Mouse (Mus musculus) liver, embryonic 12.5 days (tissue): ENCODE data around the gene E2f4. TPM values are rescaled to one million over a fixed set of nuclear protein-coding genes. Genes with fewer than 3 reads are reported as not detected.

Experiments used
- ATAC-seq: fragments of 200-750 bp; cut with Nextera tagmentation; 2 replicates; pipeline ENCODE4 v1.8.0; 2017; ENCODE audit warnings: moderate number of reproducible peaks, mild to moderate bottlenecking, moderate library complexity
- H3K27ac ChIP-seq: fragments of 300-500 bp; sonication (generic); 2 replicates; pipeline ENCODE4 v1.5.1; 2016; ENCODE audit warnings: mild to moderate bottlenecking
- H3K27me3 ChIP-seq: fragments of 300-500 bp; sonication (generic); replicated peaks from 2 replicates; pipeline ENCODE4 v1.6.1; 2016; ENCODE audit warnings: mild to moderate bottlenecking, moderate library complexity
- H3K36me3 ChIP-seq: fragments of 300-500 bp; sonication (generic); 2 replicates; pipeline ENCODE4 v1.6.1; 2016; ENCODE audit warnings: mild to moderate bottlenecking, moderate library complexity
- H3K4me1 ChIP-seq: fragments of 300-500 bp; sonication (generic); 2 replicates; pipeline ENCODE4 v1.6.1; 2016
- H3K4me2 ChIP-seq: fragments of 300-500 bp; sonication (generic); 2 replicates; pipeline ENCODE4 v1.6.1; 2016; ENCODE audit warnings: mild to moderate bottlenecking, moderate library complexity
- H3K4me3 ChIP-seq: fragments of 300-500 bp; sonication (generic); 2 replicates; pipeline ENCODE4 v1.5.1; 2016; ENCODE audit warnings: mild to moderate bottlenecking, moderate library complexity
- H3K9ac ChIP-seq: fragments of 300-500 bp; sonication (generic); 2 replicates; pipeline ENCODE4 v1.6.1; 2016; ENCODE audit warnings: mild to moderate bottlenecking, moderate library complexity
- H3K9me3 ChIP-seq: fragments of 300-500 bp; sonication (generic); replicated peaks from 2 replicates; pipeline ENCODE4 v1.6.1; 2016; ENCODE audit warnings: mild to moderate bottlenecking, moderate library complexity
- WGBS: fragments of 180-500 bp; shearing (Covaris S2); methylation state at CpG from one replicate; pipeline ENCODE4 v1.1.7; 2016; ENCODE audit not compliant: insufficient replicate concordance; 5-methylcytosine and 5-hydroxymethylcytosine counted together
- polyA plus RNA-seq: library from polyadenylated mRNA; unstranded; fragments of >200 nt; fragmentation: Nextera tagmentation; extraction: Ambion mirVana; gene quantifications from 2 replicates; pipeline ENCODE4 v1.2.1, GENCODE M21; 2016

The E2f4 gene
- polyA plus RNA-seq, result 239 TPM in 2 replicates

- no peaks in the 10 kb centered on the region for H3K9me3 ChIP-seq
- peak within 1 kb of the TSS; percentile 93 for H3K27ac ChIP-seq
- peak within 1 kb of the TSS; percentile 79 for H3K4me2 ChIP-seq
Measured at GRCm38 (mm10) chr8:105297511-105298192, at the start of gene E2f4. Gene E2f4, plus strand, starts transcription at chr8:105297663.

GRCm38 (mm10) chr8:105251954-105252353 lies 45.5 kb upstream of the E2f4 start:
- Histone ChIP-seq H3K9ac (no peak overlapping the region), H3K9me3 (no peaks in the 10 kb centered on the region), H3K27me3 (peaks cover 14% of the 10 kb centered on the region; the same call in 1 of the 2 replicates), H3K4me2 (no peak overlapping the region), H3K27ac (no peak overlapping the region), H3K36me3 (peaks cover 66% of the 10 kb centered on the region), H3K4me1 (peaks cover 36% of the 10 kb centered on the region), H3K4me3 (no peak overlapping the region)
- 82% methylated on average over 6 of the region's 6 CpGs for WGBS
- ATAC-seq, result no peak

More at GRCm38 (mm10) chr8:105297511-105298192, at the start of gene E2f4:
- no peaks in the 10 kb centered on the region for H3K27me3 ChIP-seq
- under 1% methylated on average over 57 of the region's 58 CpGs for WGBS
- peaks cover 45% of the 10 kb centered on the region for H3K36me3 ChIP-seq
- H3K4me3 ChIP-seq, result peak within 1 kb of the TSS; percentile 97
- peaks cover 59% of the 10 kb centered on the region for H3K4me1 ChIP-seq
- ATAC-seq, result peak; percentile 76
- H3K9ac ChIP-seq, result peak within 1 kb of the TSS; percentile 97

GRCm38 (mm10) chr8:105252680-105253537 lies 44.6 kb upstream of the E2f4 start:
- Histone ChIP-seq H3K4me1 (peaks cover 36% of the 10 kb centered on the region), H3K36me3 (peaks cover 58% of the 10 kb centered on the region), H3K27ac (no peak overlapping the region), H3K9me3 (no peaks in the 10 kb centered on the region), H3K4me3 (no peak overlapping the region), H3K27me3 (peaks cover 21% of the 10 kb centered on the region), H3K4me2 (no peak overlapping the region; the same call in 1 of the 2 replicates), H3K9ac (no peak overlapping the region)
- whole genome bisulfite sequencing, result 59% methylated on average over 10 of the region's 10 CpGs
- ATAC-seq, result no peak

GRCm38 (mm10) chr8:105253766-105254151 lies 43.7 kb upstream of the E2f4 start:
- Histone ChIP-seq H3K9ac (peak overlapping the region; percentile 76; the same call in 1 of the 2 replicates), H3K27me3 (peaks cover 30% of the 10 kb centered on the region), H3K4me3 (peak overlapping the region; percentile 73), H3K9me3 (no peaks in the 10 kb centered on the region), H3K27ac (peak overlapping the region; percentile 27; the same call in 1 of the 2 replicates), H3K4me2 (peak overlapping the region; percentile 100), H3K4me1 (peaks cover 38% of the 10 kb centered on the region), H3K36me3 (peaks cover 49% of the 10 kb centered on the region)
- ATAC-seq, result no peak
- 52% methylated on average over 20 of the region's 20 CpGs for WGBS

GRCm38 (mm10) chr8:105254152-105254965 lies 43.1 kb upstream of the E2f4 start:
- Histone ChIP-seq H3K9me3 (no peaks in the 10 kb centered on the region), H3K27ac (peak overlapping the region; percentile 87), H3K36me3 (peaks cover 43% of the 10 kb centered on the region), H3K4me1 (peaks cover 44% of the 10 kb centered on the region), H3K27me3 (peaks cover 36% of the 10 kb centered on the region), H3K4me3 (peak overlapping the region; percentile 73), H3K4me2 (peak overlapping the region; percentile 100), H3K9ac (peak overlapping the region; percentile 76)
- under 1% methylated on average over 74 of the region's 74 CpGs for WGBS
- peak; percentile 91 for ATAC-seq

GRCm38 (mm10) chr8:105254966-105255350 lies 42.5 kb upstream of the E2f4 start, which contains the start of gene B3gnt9:
Gene B3gnt9, minus strand, starts transcription at chr8:105255153.
- Histone ChIP-seq H3K9ac (peak within 1 kb of the TSS; percentile 76), H3K4me2 (peak within 1 kb of the TSS; percentile 100), H3K27ac (peak within 1 kb of the TSS; percentile 87), H3K36me3 (peaks cover 37% of the 10 kb centered on the region), H3K9me3 (no peaks in the 10 kb centered on the region), H3K4me3 (peak within 1 kb of the TSS; percentile 73), H3K4me1 (peaks cover 50% of the 10 kb centered on the region), H3K27me3 (peaks cover 42% of the 10 kb centered on the region)
- 3% methylated on average over 14 of the region's 14 CpGs for WGBS
- peak; percentile 91 for ATAC-seq

- no peak overlapping the region for H3K27ac ChIP-seq
- H3K9me3 ChIP-seq, result no peaks in the 10 kb centered on the region
- peaks cover 64% of the 10 kb centered on the region for H3K27me3 ChIP-seq
- no peak for ATAC-seq
- WGBS, result 59% methylated on average over 7 of the region's 7 CpGs
- H3K36me3 ChIP-seq, result peaks cover 12% of the 10 kb centered on the region
- no peak overlapping the region for H3K4me2 ChIP-seq
- H3K4me1 ChIP-seq, result peaks cover 62% of the 10 kb centered on the region
- no peak overlapping the region for H3K4me3 ChIP-seq
- H3K9ac ChIP-seq, result no peak overlapping the region
Measured at GRCm38 (mm10) chr8:105257318-105258114, 39.9 kb upstream of the E2f4 start.

- peaks cover 76% of the 10 kb centered on the region for H3K27me3 ChIP-seq
- no peak overlapping the region for H3K27ac ChIP-seq
- no peaks in the 10 kb centered on the region for H3K9me3 ChIP-seq
- 13% methylated on average over 55 of the region's 55 CpGs for WGBS
- peak overlapping the region; percentile 29; the same call in 1 of the 2 replicates for H3K9ac ChIP-seq
- peaks cover 57% of the 10 kb centered on the region for H3K4me1 ChIP-seq
- no peak for ATAC-seq
- peak overlapping the region; percentile 47 for H3K4me3 ChIP-seq
- H3K4me2 ChIP-seq, result peak overlapping the region; percentile 79
- H3K36me3 ChIP-seq, result no peaks in the 10 kb centered on the region
Measured at GRCm38 (mm10) chr8:105258911-105259720, 38.3 kb upstream of the E2f4 start.

- no peaks in the 10 kb centered on the region for H3K36me3 ChIP-seq
- peak overlapping the region; percentile 29; the same call in 1 of the 2 replicates for H3K9ac ChIP-seq
- ATAC-seq, result no peak
- H3K4me2 ChIP-seq, result peak overlapping the region; percentile 79
- H3K27ac ChIP-seq, result no peak overlapping the region
- H3K9me3 ChIP-seq, result no peaks in the 10 kb centered on the region
- peaks cover 55% of the 10 kb centered on the region for H3K4me1 ChIP-seq
- 4% methylated on average over 30 of the region's 30 CpGs for WGBS
- H3K27me3 ChIP-seq, result peaks cover 76% of the 10 kb centered on the region
- peak overlapping the region; percentile 47 for H3K4me3 ChIP-seq
Measured at GRCm38 (mm10) chr8:105259721-105260320, 37.6 kb upstream of the E2f4 start.
